Mouse (Mus musculus): ENCODE measurements at regions not wholly inside any gene's neighbourhood (a gene's known extent, or its start where the extent isn't known, plus 50 kb on each side); places are given as distances from the start of the nearest gene placed in this dataset.

DNA sequence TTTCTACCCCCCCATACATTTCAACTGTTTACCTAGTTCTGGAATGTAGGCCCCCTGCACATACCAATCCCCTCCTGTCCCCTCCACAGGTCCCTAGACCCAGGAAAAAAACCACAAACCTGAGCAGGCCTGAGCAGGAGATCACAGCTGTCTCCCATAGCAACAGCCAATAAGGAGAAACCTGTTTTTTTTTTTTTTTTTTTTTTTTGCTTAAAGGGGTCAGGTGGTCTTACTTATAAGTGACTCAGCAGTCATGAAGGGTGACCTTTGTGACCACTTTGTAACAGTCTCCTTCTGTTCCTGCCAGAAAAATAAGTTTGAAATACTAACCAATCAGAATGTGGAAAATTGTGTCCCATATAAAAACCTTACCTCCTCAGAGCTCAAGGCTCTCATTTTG lies 299.9 kb upstream of the Camk1g start:
- no peak for DNase-seq
- intact Hi-C loops (cut with DNase I): no loop called here

DNA sequence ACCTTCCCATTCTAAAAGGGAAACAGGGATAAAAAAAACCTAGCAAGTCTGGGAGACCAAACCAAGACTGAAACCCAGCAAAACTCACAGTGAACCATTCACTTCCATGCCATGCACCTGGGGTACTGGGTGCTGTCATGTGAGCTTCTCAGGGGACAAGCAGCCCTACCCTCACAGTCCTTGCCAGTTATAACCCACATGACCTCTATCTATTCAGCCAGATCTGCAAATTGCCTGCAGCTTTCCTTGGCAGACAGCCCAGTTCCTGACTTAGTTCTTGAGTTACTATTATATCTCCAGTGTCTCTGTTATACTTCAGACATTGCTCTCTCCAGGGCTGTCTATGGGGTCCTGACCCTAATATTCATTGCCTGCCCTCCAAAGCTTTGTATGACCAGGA lies 298.7 kb upstream of the Camk1g start:
- intact Hi-C loops (cut with DNase I): no loop called here
- DNase-seq: no peak

DNA sequence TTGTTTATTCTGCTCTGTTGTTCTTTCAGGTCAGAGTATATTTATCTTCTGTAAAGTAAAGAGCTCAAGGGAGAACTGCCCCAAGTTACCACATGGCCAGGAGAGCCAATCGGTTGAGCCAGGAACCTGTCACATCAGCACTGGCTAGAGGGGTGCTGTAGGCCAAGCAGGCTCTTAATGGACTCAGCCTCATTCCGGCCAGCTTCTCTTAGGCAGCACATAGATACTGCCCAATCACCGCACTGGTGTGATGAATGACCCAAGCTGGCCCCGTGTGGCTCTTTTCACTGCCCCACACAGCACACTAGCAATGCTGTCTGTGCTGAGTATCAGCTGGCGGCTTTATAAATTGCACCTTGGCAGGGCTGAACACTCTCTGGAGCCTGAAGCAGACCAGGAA lies 295.8 kb upstream of the Camk1g start:
- intact Hi-C loops (cut with DNase I): no loop called here

DNA sequence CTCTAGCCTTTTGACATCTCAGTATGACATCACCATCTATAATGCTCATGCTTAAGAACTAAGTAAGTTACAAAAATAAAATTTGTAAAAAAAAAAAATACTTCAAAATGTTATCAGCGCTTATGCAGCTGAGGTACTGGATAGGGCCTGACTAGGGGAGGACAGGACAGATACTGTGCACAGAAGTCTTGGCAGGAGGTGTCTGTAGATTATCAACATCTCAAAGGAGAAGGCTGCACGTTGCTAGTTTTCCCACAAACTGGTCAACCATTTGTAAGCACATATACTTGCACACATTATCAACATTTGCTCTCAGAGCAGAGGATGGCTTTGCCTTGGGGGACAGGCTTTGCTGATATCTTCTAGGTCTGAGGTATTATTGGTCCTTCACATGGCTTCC lies 294.5 kb upstream of the Camk1g start:
- intact Hi-C loops (cut with DNase I): no loop called here

More for the DNA sequence above, 295.8 kb upstream of the Camk1g start:
- DNase-seq: no peak

DNA sequence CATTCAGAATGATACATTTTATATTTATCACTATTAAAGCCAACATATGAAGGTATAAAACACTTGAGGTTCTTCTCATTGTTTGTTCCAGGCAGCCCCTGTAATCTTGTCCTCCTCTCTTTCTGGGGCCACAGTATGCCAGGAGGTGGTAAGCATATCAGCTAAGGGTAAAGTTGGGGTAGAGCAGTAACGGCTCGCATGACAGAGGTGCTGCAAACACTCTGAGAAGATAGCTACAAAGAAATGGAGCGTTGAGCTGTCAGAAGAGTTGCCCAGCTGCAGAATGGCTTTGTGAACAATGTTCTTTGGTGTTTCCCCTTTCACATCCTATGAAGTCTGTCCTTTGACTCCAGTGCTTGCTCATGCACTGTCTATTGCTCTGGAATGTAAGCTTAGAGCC lies 293.5 kb upstream of the Camk1g start:
- intact Hi-C loops (cut with DNase I): no loop called here
- DNase-seq: no peak

More for the DNA sequence above, 294.5 kb upstream of the Camk1g start:
- no peak for DNase-seq

DNA sequence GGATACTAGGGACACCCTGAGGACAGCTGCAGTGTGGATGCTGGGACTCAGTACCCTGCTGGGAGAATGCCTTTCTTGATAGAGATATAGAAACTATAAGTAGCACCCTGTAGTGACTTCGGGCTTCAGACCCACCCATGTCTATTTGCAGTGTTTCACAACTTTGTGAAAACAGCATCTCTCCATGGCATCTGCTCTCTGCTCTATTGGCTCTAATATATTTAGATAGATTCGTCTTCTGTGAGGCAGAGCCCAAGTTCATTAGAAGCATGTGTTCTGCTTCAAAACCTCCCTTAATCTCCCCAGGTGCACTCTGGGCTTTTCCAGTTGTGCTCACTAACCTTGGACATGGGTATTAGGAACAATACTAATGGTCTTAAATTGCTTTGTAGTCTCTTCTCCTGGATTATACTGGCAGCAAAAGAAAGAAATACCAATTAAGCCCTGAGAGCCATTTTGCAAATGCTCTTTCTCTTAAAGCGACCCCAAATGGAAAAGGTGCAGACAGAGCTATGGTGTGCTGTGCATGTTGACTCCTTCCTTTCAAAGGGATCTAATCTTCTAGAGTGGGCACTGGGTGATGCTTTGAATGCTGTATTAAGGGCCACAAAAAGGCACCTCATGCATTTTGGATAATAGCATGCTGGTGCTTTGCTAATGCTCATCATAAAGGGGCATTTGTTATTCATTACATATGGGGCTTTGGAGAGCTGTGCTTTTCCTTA lies 292.2 kb upstream of the Camk1g start:
- no peak for DNase-seq
- intact Hi-C loops (cut with DNase I): no loop called here

DNA sequence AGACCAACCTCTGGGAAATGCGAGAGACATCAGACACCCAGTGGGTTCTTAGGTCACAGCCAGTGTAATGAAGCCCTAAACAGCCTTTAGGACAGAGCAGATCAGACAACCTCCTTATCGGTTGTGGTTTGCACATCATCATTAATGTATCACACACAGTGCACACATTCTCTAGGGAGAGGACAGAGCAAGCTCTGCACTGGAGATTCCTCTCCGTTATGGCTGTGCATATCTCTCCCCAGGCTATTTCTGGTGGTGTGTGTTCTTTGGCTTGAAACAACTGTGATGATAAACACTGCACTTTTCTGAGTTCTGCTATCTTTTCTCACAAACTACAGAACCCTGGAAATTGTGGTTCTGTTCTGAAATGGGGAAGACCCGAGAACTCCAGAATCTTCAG lies 291.3 kb upstream of the Camk1g start:
- DNase-seq: no peak
- intact Hi-C loops (cut with DNase I): no loop called here

DNA sequence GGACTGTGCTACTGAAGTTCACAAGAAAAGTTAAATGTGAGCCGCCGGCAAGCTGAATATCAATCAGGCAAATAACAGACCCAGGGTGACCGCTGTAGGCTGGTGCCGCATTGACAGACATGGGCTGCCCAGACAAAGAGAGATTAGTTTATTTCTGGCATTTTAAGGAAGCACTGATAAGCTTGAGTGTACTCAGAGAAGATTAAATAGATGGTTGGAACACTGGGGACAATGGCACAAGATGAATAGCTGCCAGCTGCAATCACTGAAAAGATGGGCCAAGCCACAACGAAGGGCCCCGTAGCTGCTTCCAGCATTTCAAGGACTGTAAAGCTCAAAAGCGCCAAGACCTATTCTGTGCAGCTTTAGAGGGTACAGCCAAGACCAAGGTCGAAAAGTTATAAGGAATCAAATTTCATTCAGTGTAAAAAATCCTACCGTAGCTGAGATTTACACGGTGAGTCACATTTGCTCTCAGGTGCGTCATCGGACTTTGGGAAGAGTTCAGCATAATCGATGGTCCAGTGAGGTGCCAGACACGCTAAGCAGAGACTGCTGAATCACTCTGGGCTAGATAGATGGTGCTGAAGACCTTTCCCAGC lies 285.1 kb upstream of the Camk1g start:
- no peak for DNase-seq
- intact Hi-C loops (cut with DNase I): no loop called here

DNA sequence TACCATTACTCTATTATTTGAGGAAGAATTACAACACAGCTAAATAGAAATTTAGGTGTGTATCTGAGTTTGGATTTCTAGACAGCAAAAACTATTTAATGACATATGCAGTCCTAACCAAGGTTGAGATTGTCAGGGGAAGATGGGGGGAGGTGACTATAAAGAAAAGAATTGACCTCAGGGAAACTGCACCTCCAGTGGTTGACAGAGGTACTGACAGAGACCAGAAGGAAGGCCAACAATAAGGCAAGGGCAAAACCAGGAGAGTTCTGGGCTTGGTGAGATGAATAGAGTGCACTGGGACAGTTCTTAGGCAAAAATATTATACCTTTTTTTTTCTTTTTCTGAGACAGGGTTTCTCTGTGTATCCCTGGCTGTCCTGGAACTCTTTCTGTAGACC lies 280.2 kb upstream of the Camk1g start:
- intact Hi-C loops (cut with DNase I): no loop called here
- DNase-seq: no peak

DNA sequence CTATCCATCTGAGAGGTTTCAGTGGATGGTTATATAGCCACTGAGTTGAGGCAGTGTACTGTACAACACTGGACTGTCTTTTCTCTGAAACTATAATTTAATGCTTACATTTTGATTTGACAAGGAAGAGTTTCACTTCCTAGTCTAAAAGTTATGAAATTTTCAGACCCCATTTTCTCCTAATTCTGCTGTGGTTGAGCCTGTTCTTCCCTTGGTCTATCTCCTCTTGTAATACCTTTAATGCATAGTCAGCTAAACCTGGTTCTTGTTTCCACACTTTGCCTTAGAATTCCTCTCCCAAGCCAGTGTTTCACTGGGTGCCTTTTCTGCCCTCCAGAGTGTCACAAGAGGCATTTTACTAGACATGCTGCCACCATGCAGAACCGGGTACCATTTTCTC lies 279.3 kb upstream of the Camk1g start:
- DNase-seq: no peak
- intact Hi-C loops (cut with DNase I): no loop called here

DNA sequence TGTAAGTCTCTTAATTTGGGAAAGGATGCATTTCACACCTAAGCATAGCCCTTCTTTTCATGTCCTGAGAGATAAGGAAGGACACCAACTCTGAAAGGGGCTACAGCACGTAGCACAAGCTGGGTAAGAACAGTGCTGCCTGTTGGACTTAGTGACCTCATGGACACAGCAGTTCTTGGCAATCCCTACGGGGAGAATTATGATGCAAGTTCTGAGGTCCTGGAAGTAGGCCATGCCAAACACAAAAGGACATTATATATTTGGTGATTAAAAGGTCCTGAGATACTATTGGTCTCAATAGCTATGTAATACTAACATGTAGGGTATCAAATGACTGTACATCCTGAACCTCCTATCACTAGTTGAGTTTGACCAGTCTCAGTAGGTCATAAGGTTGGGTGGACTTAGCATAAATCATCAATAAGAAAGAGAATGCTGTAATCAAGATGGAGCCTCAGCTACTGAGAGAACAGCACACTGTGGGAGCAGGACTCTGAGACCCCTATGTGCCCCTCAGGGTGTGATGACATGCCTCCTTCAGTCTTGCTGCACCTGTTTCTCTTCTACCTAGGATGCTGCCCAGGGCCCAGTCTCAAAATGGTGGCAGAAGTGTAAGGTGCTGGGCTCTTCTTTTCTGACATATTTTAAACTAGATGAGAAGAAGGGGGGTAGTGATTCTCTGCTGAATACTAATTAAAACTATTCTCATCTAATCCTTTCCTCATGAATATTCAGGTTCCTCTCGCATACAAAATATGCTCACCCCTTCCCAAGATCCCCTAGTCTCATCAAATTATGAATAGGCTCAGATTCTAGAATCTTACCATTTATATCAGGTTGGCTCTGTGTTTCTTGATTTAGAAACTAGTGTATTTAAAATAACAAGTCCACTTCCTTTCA lies 277.5 kb upstream of the Camk1g start:
- DNase-seq: no peak
- intact Hi-C loops (cut with DNase I): no loop called here

DNA sequence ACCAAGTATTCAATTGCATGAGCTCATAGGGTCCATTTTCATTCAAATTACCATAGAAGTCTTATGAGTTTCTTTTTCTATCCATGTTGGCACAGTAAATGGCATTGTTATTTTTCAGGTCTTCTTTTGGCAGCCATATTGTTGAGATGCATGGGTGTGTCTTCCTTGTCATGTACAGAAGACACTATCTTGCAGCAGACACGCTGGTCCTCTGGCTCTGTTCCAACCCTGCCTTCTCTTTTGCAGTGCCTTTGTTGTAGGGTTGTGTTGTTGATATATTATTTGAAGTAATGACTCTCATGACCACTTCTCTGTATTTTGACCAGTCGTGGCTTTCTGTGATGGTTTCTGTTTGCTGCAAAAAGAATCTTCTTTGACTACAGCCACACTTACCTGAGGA lies 274.4 kb upstream of the Camk1g start:
- intact Hi-C loops (cut with DNase I): no loop called here
- DNase-seq: no peak

DNA sequence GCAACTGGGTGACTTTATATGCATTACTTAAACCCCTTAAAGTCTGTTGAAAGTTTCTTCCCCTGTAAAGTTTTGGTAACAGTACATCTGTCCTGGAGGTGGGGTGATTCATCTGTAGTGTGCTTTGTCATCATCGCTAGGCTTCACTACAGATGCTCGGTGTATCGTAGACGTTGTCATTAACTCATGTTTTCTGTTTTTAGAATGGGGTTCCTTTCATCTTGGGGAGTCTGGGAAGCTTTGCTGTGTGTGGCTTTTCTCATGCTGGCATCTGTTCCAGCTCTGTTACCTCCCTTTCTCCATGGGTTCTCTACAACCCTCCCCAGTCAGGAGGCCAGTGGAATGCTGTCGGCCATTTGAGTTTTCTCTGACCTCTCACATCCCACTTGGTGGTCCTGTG lies 266.4 kb upstream of the Camk1g start:
- no peak for DNase-seq
- intact Hi-C loops (cut with DNase I): no loop called here

DNA sequence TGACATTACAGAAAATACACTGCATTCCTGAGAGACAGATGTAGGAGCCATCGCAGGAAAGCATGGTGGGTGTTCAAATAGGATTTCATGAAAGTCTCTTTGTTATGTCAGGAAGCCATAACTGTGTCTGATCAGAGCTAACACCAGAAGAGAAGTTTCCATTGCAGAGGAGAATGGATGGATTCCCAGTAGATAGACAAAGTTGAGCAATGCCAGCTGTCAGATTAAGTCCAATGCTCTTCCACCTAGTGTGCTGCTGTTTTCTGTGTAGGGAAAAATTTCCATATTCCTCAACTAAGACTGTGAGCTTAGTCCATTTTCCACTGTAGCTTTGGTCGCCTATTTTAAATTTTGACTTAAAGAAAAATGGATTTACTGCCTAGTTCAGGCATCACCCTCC lies 262.0 kb upstream of the Camk1g start:
- no peak for DNase-seq
- intact Hi-C loops (cut with DNase I): no loop called here

DNA sequence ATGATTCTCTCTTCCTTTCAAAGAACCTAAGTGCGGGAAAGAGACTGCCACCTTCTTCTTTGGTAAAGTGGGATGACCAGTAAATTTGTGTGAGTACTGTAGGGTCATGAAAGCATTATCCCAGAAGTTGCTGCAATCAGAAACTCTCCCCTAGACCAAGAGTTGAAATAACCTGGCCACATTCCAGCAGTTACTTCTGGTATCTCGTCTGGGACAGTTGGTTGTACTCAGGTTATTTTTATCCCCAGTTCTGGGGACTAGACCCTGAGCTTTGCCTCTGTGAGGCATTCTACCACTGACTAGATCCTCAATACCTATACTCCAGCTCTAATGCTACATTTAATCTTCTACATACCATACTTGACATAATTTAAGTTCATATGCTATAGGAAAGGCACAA lies 259.8 kb upstream of the Camk1g start:
- DNase-seq: no peak
- intact Hi-C loops (cut with DNase I): no loop called here

DNA sequence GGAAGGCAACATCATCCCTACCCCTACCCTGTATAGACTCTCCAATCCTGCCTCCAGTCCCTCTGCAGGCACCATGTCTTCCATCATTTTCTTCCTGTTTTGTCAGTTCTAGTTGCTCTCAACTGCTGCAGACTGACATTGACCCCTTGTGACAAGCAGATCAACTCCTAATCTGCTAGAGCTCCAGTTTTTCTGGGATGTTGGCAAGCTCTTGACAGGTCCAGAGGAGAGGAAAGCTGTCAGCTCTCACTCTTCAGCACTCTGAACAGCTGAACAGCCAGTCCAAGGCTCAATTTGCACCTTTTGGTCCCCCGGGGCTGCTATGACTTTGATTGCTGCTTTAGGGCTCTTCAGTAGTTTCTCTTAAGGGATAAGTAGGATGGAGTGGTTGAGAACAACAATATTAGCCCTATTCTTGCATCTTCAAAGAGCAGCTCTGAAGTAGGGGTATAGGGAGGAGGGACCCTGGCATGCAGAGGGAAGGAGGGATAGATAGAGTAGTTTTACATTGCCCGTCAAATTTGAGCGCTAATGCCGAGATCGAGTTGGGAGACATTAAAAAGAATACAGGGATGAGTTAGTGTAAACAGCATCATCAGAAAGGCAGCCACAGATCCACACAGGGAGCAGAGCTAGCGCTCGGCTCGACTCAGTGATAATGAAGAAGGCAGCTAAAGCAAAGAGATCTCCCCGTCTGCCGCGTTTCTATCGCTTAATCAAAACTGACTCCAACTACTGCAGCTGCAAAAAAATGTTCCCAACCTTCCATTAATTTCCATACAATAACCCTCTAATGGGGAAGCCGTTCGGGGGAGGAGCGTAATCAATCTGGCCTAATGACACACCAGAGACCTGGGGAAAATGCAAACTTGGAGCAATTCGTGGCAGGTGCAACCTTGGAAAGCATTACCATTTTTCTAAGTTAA lies 257.1 kb upstream of the Camk1g start:
- DNase-seq: no peak

DNA sequence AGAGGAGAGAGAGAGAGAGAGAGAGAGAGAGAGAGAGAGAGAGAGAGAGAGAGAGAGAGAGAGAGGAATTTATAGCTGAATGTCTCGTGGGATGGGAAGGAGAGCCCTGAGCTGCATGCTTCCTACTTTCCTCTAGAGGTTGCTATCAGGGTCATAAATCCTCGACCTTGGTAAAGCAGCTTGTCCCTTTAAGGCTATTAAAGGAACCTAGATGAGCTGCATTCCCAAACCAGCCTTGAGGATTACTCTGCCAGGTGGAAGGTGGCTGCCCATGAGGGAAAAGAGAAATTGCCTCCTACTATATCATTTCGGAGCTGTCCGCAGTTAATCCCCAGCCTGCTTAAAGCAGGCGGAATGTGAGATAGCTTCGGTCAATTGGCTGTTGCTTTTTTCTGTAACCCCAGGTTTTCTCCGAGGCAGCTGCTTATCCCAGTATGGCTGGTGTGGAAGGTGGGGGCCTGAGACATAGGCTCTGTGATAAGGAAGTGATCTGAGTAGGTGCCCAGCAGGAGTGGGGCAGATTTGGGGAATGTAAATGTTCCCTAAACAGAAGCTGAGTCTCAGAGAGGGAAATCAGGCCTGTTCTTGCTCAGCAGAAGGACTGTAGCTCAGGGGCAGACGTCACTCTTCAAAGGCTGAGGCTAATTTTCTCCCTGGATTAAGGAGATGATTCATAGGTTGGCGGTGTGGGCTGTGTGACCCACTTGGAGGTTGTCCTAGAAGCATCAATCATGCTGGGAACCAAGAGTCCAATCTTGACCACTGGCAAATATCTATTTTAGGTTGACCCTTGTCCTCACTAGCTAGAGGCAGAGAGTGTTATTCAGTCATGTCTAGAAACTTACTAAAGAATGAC lies 255.2 kb upstream of the Camk1g start:
- intact Hi-C loops (cut with DNase I): no loop called here
- no peak for DNase-seq

More for the DNA sequence above, 257.1 kb upstream of the Camk1g start:
- intact Hi-C loops (cut with DNase I): no loop called here

DNA sequence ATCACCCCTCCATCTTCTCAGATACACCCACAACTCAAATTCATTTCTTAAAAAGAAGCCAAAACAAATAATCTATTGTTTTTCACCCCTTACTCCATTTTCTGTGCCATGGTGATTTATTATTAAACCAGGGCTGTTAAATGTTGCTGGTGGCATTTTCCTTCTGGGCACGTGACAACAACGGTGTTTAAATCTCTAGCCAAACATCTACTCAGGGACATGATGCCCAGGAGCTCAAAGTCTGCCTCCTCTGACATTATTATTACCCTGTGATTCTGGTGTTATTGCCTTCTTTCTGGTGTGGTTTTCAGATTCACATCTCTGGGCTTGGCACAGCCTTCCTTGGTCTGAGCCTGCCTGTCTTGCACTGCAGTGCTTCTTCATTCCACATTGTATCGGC lies 253.5 kb upstream of the Camk1g start:
- DNase-seq: no peak
- intact Hi-C loops (cut with DNase I): no loop called here

DNA sequence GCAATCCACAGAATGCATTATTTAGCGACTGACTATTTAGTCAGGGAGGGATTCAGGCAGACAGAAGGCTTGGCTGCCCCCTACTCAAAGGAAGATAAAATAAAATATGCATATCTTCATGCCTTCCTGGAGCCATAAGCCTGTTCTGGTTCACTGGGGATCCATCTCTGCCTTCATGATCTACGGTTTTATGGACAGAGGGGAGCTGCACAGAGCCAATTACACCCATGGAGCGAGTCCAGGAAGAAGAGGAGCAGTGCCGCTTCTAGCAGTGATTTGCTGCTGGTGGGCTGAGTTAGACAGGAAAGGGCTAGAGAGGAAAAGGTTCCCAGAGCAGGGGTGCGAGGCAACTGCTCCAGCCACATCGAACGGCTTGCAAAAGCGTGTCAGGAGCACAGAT lies 248.2 kb upstream of the Camk1g start:
- intact Hi-C loops (cut with DNase I): no loop called here
- no peak for DNase-seq

DNA sequence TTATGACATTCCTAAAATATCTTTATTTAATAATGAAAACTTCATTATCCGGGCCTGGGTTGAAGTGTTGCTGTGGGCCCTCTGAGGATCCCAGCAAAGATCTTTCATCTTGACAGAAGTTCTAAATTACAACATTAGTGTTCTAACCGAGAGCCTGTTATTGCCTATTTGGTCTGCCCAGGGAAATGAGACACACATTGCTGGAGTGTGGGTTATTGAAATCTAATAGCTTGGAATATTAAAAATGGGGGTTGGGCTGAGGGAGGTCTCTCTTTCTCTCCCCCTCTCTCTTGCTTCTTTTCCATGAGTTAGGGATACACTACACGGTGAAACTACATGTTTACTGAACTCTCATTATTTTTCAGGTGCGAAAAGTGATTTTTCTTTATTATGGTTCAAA lies 240.4 kb upstream of the Camk1g start:
- intact Hi-C loops (cut with DNase I): no loop called here
- no peak for DNase-seq
